Mouse (Mus musculus) right cerebral cortex, postnatal 14 days (tissue): ENCODE measurements around the gene Ttc30a2.
"Not testable (repeated sequence)": the region's sequence is repeated elsewhere in the genome, so short reads cannot be mapped to it uniquely, and the experiment has no call there.

Experiments used
- DNase-seq: peaks from one replicate; pipeline ENCODE4 v3.0.0; 2022

Gene Ttc30a2

DNA sequence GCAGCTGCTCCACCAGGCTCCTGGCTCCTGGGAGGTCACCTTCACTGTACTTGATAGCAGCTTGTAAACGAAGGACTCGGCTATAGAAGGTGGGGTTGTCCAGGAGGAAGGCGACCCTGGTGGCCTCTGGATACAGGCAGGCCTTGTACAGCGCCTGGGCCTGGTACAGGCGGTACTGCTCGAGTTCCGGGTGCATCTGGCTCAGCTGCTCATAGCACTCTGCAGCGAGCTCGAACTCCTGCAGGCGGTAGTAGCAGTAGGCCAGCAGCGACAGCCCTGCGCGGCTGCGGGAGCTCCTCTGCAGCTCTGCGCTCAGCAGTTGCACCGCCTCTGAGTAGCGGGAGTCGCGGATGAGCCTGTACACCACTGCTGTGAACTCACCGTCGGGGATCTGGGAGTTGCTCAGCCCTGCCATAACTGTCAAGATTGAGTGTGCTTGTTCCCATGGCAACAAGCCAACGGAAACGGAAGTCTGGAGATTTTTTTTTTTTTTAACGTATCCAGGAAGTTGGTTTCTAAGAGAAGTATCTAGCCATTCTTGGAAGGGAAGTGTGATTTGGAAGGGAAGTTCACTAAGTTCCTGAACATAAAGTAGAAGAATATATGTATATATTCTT is at the start of gene Ttc30a2:
Ttc30a2 (minus strand) TSS at position 419 of the 617 bp plus-strand sequence.
- not testable (repeated sequence) for DNase-seq

DNA sequence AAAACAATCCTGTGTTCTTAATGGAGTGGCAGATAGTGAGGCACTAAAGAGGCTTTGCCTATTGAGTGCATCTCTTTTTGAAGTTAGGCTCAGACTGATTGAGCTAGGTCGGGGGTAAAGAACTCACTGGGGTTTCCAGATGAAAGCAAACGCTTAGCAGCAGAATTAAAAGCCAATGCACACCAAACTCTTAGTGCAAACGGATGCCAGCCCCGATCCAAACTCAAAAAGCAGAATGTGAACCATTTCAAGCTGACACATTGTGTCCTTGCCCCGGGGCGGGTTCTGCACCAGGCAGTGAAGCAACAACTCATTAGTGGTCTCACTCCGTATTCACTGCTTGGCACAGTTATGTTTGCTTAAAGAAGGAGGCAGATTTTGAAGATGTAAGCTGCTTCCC is 38.9 kb upstream of the Ttc30a2 start:
- no peak for DNase-seq

DNA sequence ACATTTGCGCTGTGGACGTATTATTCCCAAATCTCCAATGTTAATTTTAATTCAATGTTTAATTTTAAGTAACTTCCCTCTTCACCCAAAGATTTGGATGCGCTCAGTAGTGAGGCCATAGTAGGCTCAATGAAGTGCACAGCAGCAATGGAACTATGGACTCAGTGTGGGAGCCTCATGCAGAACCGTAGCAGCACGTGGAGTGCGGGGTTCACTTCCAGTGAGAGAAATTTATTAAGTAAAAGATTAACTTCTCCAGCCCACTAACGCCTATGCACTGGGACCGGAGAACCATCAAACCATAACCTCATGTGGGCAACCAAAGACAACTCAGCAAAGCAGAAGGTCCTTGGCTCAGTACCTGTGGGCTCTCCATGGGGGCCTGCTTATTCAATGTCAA is 38.2 kb upstream of the Ttc30a2 start:
- DNase-seq, result no peak

DNA sequence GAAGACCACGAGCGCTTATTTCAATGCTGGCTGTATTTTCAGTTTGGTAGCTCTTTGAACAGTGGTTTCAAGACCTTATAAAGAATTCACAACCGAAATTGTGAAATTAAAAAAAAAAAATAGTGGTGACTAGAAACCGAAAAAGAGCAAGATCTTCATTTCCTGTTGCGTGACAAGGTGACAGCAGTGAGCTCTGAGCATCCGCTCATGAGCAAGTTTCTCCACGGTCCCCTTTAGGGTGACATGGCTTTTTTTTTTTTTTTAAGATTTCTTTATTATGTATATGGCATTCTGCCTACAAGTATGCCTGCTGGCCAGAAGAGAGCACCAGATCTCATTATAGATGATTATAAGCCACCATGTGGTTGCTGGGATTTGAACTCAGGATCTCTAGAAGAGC is 37.5 kb upstream of the Ttc30a2 start:
- no peak for DNase-seq

DNA sequence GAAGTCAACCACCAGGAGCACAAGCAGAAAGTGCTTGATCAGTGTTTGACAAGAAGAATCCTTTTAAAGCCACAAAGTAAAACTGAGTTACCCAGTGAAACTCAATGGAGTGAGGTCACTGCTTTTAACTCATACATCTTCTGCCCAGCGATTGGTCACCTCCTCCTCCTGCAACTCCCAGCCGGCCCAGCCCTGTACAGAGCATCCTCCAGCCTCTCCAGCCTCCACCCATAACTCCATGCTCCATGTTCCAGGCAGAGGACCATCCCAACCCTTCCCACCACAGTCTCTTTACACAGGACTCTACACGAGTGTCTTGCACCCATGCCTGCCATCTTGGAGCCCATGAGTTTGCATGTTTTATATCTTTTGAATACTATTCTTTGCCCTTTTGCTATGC is 36.7 kb upstream of the Ttc30a2 start:
- DNase-seq, result no peak

DNA sequence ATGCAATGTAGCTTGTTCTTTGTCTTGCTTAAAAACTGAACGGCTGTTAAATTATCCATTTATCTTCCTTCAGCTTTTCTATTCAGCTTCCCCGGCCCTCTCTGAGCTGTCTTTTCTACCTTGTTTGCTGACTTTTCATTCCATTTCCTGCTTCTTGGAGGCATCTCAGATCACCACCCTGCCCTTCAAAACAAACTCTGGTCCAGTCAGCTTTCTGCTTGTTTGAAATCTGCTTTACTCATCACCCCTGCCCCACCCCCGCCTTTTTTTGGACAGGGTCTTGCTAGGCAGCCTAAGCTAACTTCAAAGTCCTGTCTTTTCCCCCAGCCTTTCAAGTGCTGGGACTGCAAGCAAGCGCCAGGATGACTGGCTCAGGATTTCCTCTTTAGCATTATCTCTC is 28.2 kb upstream of the Ttc30a2 start:
- DNase-seq, result no peak

DNA sequence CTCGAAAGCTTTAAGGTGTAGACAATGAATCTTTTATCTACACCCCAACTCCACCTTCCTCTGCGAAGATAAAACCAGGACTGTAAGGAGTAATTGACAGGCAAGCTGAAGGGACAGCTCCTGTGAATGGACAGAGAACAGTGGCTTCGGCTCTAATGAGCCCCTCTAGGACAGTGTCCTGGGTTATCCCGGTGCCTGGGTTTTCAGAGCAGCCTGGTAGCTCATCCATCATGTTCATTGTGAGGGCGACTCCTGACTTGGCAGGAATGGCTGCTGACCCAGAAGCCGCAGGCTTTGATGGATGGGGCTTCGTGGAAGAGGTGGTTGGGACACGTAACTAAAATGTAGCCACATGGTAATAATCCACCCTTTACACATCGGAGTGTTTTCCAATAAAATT is 24.9 kb upstream of the Ttc30a2 start:
- DNase-seq, result no peak

DNA sequence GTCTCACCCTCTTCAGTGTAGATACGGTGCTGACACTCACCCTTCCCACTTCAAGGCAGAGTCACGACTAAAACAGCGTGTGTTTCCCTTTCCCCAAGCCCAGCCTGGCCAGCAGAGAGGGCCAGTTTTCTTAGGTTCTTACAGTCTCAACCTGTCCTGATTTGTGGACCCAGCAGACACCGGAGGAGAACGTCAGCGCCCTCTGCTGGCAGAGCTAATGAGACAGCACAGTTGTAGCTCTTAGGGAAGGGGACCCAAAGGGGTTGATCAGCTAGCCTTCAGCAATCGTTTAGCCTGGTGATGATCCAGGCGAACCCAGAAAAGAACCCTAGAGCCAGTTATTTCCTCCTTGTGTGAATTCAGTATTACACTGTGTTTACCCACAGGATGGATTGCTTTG is 23.4 kb upstream of the Ttc30a2 start:
- DNase-seq, result peak; percentile 67

DNA sequence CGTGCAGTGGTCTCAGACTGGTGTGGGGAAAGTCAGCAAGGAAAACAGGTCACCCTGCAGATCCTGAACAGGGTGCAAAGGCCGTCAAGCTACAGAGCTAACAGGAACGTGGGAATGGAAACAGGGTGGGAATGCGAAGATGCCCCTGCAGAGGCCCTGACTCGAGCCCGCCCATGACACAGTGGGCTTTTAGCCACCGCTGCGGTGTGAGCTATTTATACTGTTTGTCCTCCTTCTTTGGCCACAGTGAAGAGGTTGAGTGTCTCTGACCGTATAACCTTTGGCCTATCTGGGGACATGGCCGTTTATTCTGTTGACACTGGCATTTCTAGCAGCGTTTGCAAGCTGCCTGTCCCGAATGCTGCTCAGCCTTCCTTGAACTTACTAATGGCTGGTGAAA is 21.7 kb upstream of the Ttc30a2 start:
- DNase-seq, result no peak

DNA sequence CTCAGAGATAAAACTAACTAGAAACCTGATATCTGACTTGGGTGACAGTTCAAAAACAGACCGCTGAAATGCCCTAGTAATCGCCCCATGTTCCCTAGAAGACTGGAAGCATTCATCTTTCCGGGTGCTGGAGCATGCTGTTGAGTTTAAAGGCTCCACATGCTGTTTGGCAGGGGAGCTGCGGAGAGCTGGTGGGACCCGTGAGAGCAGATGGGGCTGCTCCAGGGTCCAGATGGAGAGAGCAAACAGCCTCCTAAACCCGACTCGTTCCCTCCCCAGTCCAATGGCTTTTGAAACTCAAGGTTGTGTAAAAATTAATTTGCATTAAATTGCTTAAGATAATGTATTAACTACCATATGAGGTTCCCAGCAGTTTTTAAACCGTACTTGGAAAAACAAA is 20.7 kb upstream of the Ttc30a2 start:
- no peak for DNase-seq

DNA sequence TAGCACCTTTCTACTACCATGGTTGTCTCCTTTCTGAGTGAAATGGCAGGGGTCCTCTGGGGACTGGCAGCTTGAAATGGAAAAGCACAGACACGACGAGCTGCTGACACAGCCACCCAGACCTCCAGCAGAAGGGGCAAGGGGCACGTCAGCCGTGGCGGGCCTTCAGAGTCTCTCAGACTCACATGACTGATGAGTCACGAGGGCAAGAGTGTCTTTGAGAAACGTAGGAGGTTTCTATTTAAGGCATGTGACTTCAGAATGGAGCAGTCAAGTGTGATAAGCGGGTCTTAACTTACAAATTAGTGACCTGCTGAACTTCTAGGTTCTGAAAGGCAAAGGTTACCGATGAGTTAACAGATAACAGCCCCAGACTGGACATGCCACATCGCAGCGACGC is 19.8 kb upstream of the Ttc30a2 start:
- no peak for DNase-seq

DNA sequence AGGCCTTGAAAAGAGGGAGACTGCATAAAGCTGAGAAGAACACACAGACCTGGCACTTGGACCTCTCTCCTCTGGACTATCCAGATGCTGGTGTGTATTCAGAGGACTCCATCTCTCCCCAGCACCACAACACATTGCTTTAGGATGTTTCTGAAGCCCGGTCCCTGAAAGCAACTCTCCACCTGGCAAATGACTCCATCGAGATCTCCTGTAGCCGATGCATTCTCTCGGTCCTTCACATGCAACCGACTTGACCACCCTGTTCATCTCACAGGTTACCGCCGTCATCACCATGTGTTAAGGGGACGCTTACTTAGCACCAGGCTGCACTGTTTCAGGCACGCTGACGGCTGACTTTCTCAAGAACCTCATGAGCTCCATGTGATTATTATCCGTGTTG is 16.9 kb upstream of the Ttc30a2 start:
- DNase-seq, result no peak

DNA sequence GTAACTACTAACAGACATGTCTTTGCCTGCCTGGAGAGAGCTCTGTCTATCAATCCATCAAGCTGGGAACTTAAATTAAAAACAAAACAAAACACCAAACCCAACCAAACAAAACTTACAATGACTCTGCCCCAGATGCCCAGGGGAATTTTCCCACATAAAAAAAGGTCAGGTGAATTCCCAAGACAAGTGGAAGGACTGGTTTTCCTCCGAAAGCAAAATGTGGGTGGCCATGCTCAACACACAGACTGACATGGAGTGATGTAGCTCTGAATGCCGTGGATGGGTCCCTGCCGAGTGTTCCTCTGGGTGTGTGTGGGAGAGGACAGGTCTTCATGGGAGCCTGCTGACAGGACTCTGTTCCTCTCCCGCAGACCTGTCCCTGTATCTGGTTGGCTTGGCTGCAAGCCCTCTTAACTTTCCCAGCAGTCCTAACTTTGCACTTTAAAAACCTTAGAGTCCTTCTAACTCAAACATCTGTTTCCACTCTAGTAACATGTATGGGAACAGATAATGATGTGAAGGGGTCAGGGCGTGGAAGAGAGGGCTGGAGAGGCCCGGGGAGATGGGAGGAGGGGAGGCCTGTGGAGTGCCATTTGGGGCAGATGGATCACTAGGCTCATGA is 13.7 kb upstream of the Ttc30a2 start:
- no peak for DNase-seq

DNA sequence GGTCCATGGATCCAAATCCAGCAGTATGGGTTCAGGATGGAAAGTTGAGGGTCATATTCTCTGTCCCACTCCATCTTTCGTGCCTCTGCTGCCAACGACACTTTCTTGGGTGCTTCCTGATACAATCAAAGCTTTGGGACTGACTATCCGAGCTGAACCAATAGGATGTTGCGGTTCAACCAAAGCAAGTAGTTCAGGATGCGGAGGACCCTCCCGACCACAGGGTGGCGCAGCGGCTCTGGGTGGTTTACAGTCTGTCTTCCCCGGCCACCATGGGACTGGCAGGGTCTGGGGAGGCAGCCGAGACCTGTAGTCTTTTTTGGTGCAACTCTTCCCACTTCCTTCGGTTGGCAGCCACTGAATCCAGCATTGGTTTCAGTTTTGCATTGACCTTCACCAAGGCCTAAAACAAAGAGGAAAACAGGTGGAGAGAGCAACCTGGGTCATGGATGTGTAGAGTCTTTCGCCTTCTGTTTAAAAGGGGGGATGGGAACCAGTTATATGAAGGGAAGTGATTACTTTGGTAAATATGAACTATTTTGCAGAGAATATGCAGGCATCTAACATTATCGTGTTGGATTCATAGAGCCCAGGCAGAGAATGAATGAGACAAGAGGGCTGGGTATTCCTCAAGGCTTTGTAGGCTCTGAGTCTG is 13.0 kb upstream of the Ttc30a2 start:
- peak; percentile 72 for DNase-seq

DNA sequence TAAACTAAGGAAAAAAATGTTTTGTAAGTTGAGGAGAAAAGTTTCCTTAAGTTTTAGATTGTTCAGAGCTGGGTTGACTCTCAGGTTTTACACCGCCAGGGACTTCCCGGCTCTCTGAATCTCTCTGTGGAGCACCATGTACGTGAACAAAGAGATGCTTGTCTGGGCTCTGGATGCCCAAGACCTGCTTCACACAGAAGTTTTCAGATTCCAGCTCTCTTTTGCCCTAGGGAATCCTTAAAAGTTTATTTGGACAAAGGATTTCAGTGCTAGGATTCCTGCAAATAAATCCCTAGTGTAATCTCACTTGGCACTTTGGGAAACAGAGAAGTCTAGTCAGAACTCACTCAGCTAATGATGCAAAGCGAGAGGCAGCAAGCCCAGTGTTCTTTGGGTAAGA is 11.7 kb upstream of the Ttc30a2 start:
- DNase-seq, result no peak

DNA sequence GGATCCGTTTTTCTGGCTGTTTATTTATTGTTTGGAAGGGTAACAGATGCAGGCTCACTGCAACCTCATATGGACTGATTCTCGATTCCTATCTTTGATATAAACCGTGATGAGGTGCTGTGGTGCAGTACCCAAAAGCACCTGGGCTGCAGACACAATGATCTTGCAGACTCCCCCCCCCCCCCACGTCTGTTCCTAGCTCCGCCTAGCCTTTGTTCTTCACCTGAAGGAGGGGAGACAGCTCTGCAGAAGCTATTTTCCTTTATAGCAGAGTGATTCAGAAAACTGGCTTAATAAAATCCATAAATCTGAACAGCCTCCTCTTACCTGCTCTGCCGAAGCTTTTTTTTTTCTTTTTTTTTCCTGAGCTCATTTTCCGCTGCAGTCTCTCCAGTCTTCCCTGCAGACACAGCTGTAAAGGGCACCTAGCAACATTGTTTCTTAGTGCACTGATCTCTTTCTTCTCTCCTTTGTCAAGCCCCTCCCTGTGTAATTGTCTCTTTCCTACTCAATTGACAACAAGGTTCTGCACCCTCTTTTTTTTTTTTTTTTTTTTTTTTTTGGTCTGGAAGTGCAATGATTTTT is 10.9 kb upstream of the Ttc30a2 start:
- DNase-seq, result no peak

DNA sequence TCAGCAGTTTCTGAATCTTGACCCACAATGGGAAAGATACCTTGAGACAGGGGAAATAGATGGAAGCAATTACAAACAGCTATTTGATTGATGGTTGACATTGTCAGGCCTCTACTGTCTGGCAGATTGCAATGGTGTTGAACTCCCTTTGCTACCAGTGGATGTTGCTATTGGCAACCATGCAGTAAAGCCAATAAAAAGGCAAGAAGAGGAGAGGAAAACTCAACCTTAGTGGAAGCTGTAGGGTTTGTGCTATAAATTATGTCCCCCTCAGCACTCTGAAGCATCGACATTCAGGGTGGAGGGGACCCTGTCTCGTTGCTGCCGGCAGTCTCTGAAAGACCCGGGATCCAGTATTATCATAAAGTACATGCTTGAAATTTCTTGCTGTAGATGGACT is 10.4 kb upstream of the Ttc30a2 start:
- DNase-seq, result no peak

DNA sequence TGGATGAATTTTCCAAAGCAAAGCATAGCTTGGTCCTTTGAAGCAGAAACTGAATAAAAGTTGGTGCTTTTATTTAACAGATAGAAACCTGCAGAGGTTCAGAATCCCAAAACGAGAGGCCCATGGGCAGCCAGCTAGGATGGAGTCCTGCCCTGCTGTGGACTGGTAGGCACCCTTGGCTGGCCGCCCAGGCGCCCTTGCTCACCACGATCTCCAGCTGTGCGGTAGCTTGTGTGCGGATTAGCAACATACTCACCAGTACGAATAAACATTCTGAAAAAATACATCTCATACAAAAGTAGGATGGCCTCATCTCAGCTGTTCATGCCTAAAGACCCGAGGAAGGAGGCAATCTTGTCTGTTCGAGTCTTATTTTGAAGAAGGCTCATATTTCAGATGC is 9.8 kb upstream of the Ttc30a2 start:
- DNase-seq, result no peak

DNA sequence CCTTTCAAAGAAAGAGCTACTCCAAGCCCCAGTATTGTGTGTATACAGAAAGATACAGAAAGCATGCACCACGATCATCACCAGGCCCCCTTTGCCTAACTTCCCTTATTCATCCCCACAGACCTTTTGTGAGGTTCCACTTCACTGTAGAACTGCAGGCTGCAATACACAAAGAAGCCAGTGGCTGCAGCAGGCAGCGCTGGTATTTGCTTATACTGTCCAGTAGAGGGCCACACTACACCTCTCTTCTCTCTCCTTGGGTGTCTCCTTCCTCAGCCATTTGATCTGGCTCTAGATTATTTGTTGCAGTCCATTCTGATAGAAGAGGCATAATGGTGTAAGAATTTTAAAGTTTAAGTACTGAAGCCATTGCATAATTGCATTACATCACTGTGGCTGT is 7.2 kb upstream of the Ttc30a2 start:
- peak; percentile 39 for DNase-seq

DNA sequence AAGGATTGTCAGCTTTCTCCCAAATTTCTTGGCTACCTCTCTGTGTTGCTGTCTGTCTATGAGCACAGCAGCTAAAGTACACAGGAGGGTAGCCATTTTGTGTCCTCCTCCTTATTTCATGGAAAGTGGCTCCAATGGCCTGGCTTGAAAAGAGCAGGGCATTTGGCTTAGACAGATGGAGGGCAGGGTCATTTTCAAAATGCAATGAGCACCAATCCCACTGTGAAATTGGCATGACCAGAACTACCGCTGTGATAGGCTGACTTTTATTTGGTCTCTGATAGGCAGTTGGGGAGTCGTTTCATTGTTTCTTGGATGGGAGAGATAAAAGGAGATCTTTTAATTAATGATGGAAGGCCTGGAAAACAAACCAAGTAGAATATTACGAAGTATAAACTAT is 5.9 kb upstream of the Ttc30a2 start:
- no peak for DNase-seq

DNA sequence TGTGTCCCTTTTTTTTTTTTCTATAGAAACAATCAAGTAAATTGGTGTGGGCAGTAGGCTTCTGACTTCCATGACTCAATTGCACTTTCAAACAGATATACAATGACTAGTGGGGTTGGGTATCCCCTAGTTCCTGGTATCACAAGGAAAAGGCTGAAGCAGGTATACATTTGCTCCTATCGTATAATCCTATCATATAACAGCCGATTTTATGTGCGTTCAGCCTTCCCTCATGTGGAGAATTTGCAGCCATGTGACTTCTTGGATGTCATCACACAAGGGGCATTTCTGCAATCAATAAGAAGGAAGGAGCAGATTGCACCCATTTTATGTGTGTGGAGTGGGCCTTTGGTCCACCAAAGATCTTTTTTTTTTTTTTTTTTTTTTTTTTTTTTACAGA is 5.1 kb upstream of the Ttc30a2 start:
- no peak for DNase-seq

DNA sequence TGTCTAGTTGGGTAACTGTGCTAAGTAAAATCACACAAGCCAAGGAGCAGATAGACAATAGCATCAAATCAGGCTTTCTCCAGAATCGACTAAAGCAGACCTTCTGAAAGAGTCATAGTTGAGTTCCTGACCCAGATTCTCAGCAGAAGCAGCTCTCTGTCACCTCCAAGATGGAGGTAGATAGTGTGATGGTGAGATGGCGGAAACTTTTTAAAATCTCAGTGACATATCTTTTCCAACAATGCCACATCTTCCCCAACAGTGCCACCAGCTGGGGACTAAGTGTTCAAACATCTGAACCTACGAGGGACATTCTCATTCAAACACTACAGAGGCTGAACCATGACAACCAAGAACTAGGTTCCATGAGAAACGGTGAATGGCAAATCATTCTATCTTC is 4.7 kb upstream of the Ttc30a2 start:
- DNase-seq, result no peak

DNA sequence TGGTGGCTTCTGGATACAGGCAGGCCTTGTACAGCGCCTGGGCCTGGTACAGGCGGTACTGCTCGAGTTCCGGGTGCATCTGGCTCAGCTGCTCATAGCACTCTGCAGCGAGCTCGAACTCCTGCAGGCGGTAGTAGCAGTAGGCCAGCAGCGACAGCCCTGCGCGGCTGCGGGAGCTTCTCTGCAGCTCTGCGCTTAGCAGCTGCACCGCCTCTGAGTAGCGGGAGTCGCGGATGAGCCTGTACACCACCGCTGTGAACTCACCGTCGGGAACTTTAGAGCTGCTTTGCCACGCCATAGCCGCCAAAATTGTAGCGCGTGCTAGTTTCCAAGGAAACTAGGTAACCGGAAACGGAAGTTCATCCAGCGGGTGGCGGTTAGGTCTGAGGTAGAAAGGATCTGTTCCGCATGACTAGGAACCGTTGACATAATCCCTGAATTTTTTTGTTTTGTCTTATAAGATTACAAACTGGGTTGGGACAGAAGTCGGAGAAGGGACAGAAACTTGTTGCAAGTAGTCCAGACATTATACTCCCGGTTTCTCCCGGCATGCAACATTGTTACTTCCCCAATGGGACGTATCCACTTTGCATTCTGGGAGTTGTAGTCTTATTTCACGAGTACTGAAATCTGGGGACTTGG is 3.6 kb upstream of the Ttc30a2 start, which contains the start of gene Ttc30a1:
Ttc30a1 (minus strand) TSS at position 528 of the 642 bp plus-strand sequence.
- peak; percentile 68 for DNase-seq
